Mouse (Mus musculus): ENCODE results near the gene Gm45808.
A peak's percentile ranks its signal among the peaks of the same experiment; 100 is the strongest.
"Not testable (repeated sequence)": the region's sequence is repeated elsewhere in the genome, so short reads cannot be mapped to it uniquely, and the experiment has no call there.

Gm45808 gene

GRCm38 (mm10) chr7:45486761-45487415 lies at the start of gene Gm45808:
Gene Gm45808, minus strand, starts transcription at chr7:45486811.
- DNase-seq, result no peak

- no peak for DNase-seq
Observed at GRCm38 (mm10) chr7:45535676-45536075, 49.1 kb upstream of the Gm45808 start.

GRCm38 (mm10) chr7:45530643-45531042 lies 44.0 kb upstream of the Gm45808 start:
- DNase-seq, result no peak

GRCm38 (mm10) chr7:45529461-45529860 lies 42.9 kb upstream of the Gm45808 start:
- no peak for DNase-seq

GRCm38 (mm10) chr7:45527169-45527568 lies 40.6 kb upstream of the Gm45808 start:
- DNase-seq, result not testable (repeated sequence)

- DNase-seq, result no peak
Observed at GRCm38 (mm10) chr7:45526474-45527120, 40.0 kb upstream of the Gm45808 start.

- peak; percentile 88 for DNase-seq
Observed at GRCm38 (mm10) chr7:45525809-45526473, 39.3 kb upstream of the Gm45808 start, which contains the start of the genes Ppp1r15a and Plekha4. Gene Ppp1r15a, minus strand, starts transcription at chr7:45526268. Gene Plekha4, plus strand, starts transcription at chr7:45526330.

GRCm38 (mm10) chr7:45524841-45525621 lies 38.4 kb upstream of the Gm45808 start:
- DNase-seq, result no peak

- no peak for DNase-seq
Observed at GRCm38 (mm10) chr7:45523678-45524170, 37.1 kb upstream of the Gm45808 start.

- DNase-seq, result no peak
Observed at GRCm38 (mm10) chr7:45522957-45523676, 36.5 kb upstream of the Gm45808 start.

GRCm38 (mm10) chr7:45522194-45522752 lies 35.7 kb upstream of the Gm45808 start:
- no peak for DNase-seq

GRCm38 (mm10) chr7:45521728-45522184 lies 35.1 kb upstream of the Gm45808 start:
- DNase-seq, result peak; percentile 93

GRCm38 (mm10) chr7:45520605-45521004 lies 34.0 kb upstream of the Gm45808 start:
- DNase-seq, result no peak

GRCm38 (mm10) chr7:45519345-45520120 lies 32.9 kb upstream of the Gm45808 start:
- DNase-seq, result no peak

GRCm38 (mm10) chr7:45518618-45519017 lies 32.0 kb upstream of the Gm45808 start:
- DNase-seq, result no peak

- DNase-seq, result not testable (repeated sequence)
Observed at GRCm38 (mm10) chr7:45516846-45517245, 30.2 kb upstream of the Gm45808 start.

GRCm38 (mm10) chr7:45515436-45515835 lies 28.8 kb upstream of the Gm45808 start:
- no peak for DNase-seq

- DNase-seq, result no peak
Observed at GRCm38 (mm10) chr7:45514411-45514810, 27.8 kb upstream of the Gm45808 start.

GRCm38 (mm10) chr7:45509912-45510787 lies 23.5 kb upstream of the Gm45808 start, which contains the start of gene Nucb1:
Gene Nucb1, minus strand, starts transcription at chr7:45510406.
- DNase-seq, result peak; percentile 88

Data from layer of hippocampus, adult 9-11 months (tissue).